Mouse (Mus musculus) midbrain, postnatal 0 days (tissue): Measurements from ENCODE around the gene Zfand3. TPM values are rescaled to one million over a fixed set of nuclear protein-coding genes. Genes with fewer than 3 reads are reported as not detected.

Experiments used
- ATAC-seq: fragments of 200-750 bp; cut with Nextera tagmentation; 2 replicates; pipeline ENCODE4 v1.8.0; 2017; ENCODE audit warnings: moderate number of reproducible peaks, mild to moderate bottlenecking, moderate TSS enrichment, moderate library complexity; ENCODE audit not compliant: low FRiP score
- DNase-seq: peaks from one replicate; pipeline ENCODE4 v3.0.0-alpha.2; 2015; ENCODE audit warnings: low spot score
- H3K27ac ChIP-seq: fragments of 300-500 bp; sonication (generic); 2 replicates; pipeline ENCODE4 v1.5.1; 2014; ENCODE audit warnings: low read depth, mild to moderate bottlenecking, low read length, mixed read lengths
- H3K27me3 ChIP-seq: fragments of 300-500 bp; sonication (generic); 2 replicates; pipeline ENCODE4 v1.6.1; 2014; ENCODE audit warnings: low read length, control low read depth, mixed read lengths; ENCODE audit not compliant: insufficient read depth
- H3K36me3 ChIP-seq: fragments of 300-500 bp; sonication (generic); 2 replicates; pipeline ENCODE4 v1.6.1; 2014; ENCODE audit warnings: low read length, control low read depth, mixed read lengths; ENCODE audit not compliant: insufficient read depth
- H3K4me1 ChIP-seq: fragments of 300-500 bp; sonication (generic); 2 replicates; pipeline ENCODE4 v1.6.1; 2014; ENCODE audit warnings: mild to moderate bottlenecking, control low read depth, antibody characterized with exemption, low read length, mixed read lengths; ENCODE audit not compliant: insufficient read depth
- H3K4me2 ChIP-seq: fragments of 300-500 bp; sonication (generic); 2 replicates; pipeline ENCODE4 v1.6.1; 2014; ENCODE audit warnings: low read depth, mild to moderate bottlenecking, low read length, mixed read lengths; ENCODE audit not compliant: poor library complexity, severe bottlenecking
- H3K4me3 ChIP-seq: fragments of 300-500 bp; sonication (generic); 2 replicates; pipeline ENCODE4 v1.5.1; 2014; ENCODE audit warnings: low read depth, mild to moderate bottlenecking, low read length, moderate library complexity
- H3K9ac ChIP-seq: fragments of 300-500 bp; sonication (generic); replicated peaks from 2 replicates; pipeline ENCODE4 v1.6.1; 2014; ENCODE audit warnings: mild to moderate bottlenecking, low read length, moderate library complexity, mixed read lengths; ENCODE audit not compliant: poor library complexity, severe bottlenecking
- H3K9me3 ChIP-seq: fragments of 300-500 bp; sonication (generic); 2 replicates; pipeline ENCODE4 v1.6.1; 2016; ENCODE audit warnings: low read length, control low read depth
- CTCF ChIP-seq: IDR thresholded peaks from 2 replicates; pipeline ENCODE4 v1.5.1; 2016; ENCODE audit warnings: antibody characterized with exemption, mild to moderate bottlenecking
- WGBS: fragments of 180-500 bp; shearing (Covaris S2); extraction: QIAGEN DNeasy Blood & Tissue Kit; methylation state at CpG from one replicate; pipeline ENCODE4 v1.1.7; 2014; 5-methylcytosine and 5-hydroxymethylcytosine counted together
- polyA plus RNA-seq: library from polyadenylated mRNA; unstranded; fragments of >200 nt; fragmentation: Nextera tagmentation; extraction: Ambion mirVana; gene quantifications from 2 replicates; pipeline ENCODE4 v1.2.1, GENCODE M21; 2015
- total RNA-seq: library from RNA; depleted of rRNA; stranded (reverse); fragments of >200 nt; gene quantifications from 2 replicates; pipeline ENCODE4 v1.2.3, GENCODE M21; 2014

Gene Zfand3
- total and polyA plus RNA-seq, 2 experiments from 2014 or later, result 41.3 to 72.2 TPM

GRCm38 (mm10) chr17:30029633-30030226, 25.2 kb downstream of the Zfand3 start:
- WGBS, result 91% methylated on average over 7 of the region's 7 CpGs
- no peak for TF ChIP-seq CTCF
- no peak overlapping the region for H3K4me2 ChIP-seq
- no peak overlapping the region for H3K4me3 ChIP-seq
- no peaks in the 10 kb centered on the region; the same call in 1 of the 2 replicates for H3K4me1 ChIP-seq
- DNase-seq (no peak), ATAC-seq (no peak)
- H3K27me3 ChIP-seq, result no peaks in the 10 kb centered on the region
- H3K27ac ChIP-seq, result no peak overlapping the region
- H3K36me3 ChIP-seq, result no peaks in the 10 kb centered on the region
- no peaks in the 10 kb centered on the region for H3K9me3 ChIP-seq
- no peak overlapping the region for H3K9ac ChIP-seq

- no peak overlapping the region for H3K27ac ChIP-seq
- no peak for TF ChIP-seq CTCF
- DNase-seq (no peak), ATAC-seq (no peak)
- H3K4me2 ChIP-seq, result no peak overlapping the region
- H3K9me3 ChIP-seq, result no peaks in the 10 kb centered on the region
- no peak overlapping the region for H3K4me3 ChIP-seq
- H3K36me3 ChIP-seq, result no peaks in the 10 kb centered on the region
- no peak overlapping the region for H3K9ac ChIP-seq
- whole genome bisulfite sequencing, result 94% methylated on average over 4 of the region's 4 CpGs
- no peaks in the 10 kb centered on the region for H3K27me3 ChIP-seq
- no peaks in the 10 kb centered on the region for H3K4me1 ChIP-seq
These were observed 28.3 kb downstream of the Zfand3 start for GRCm38 (mm10) chr17:30032796-30033195.

- Histone ChIP-seq H3K27ac (no peak overlapping the region), H3K4me3 (no peak overlapping the region), H3K36me3 (no peaks in the 10 kb centered on the region), H3K4me2 (no peak overlapping the region), H3K9ac (no peak overlapping the region), H3K4me1 (no peaks in the 10 kb centered on the region), H3K27me3 (no peaks in the 10 kb centered on the region), H3K9me3 (no peaks in the 10 kb centered on the region)
- no peak for ATAC-seq
- TF ChIP-seq CTCF, result no peak
- no peak for DNase-seq
- 68% methylated on average over 4 of the region's 4 CpGs for WGBS
These were observed 29.5 kb downstream of the Zfand3 start for GRCm38 (mm10) chr17:30033991-30034390.

GRCm38 (mm10) chr17:30035216-30036005, 30.9 kb downstream of the Zfand3 start:
- DNase-seq, result no peak
- Histone ChIP-seq H3K4me1 (no peaks in the 10 kb centered on the region), H3K36me3 (no peaks in the 10 kb centered on the region), H3K9me3 (no peaks in the 10 kb centered on the region), H3K27me3 (no peaks in the 10 kb centered on the region), H3K27ac (no peak overlapping the region), H3K4me2 (no peak overlapping the region), H3K9ac (no peak overlapping the region), H3K4me3 (no peak overlapping the region)
- WGBS, result 73% methylated on average over 4 of the region's 4 CpGs
- TF ChIP-seq CTCF, result no peak
- ATAC-seq, result no peak

GRCm38 (mm10) chr17:30043163-30043822, 38.8 kb downstream of the Zfand3 start:
- H3K36me3 ChIP-seq, result no peaks in the 10 kb centered on the region
- no peaks in the 10 kb centered on the region for H3K27me3 ChIP-seq
- DNase-seq (no peak), ATAC-seq (no peak)
- 92% methylated on average over 7 of the region's 7 CpGs for WGBS
- H3K4me1 ChIP-seq, result no peaks in the 10 kb centered on the region
- no peak overlapping the region for H3K4me2 ChIP-seq
- H3K9me3 ChIP-seq, result no peaks in the 10 kb centered on the region
- H3K27ac ChIP-seq, result no peak overlapping the region
- H3K9ac ChIP-seq, result no peak overlapping the region
- TF ChIP-seq CTCF, result no peak
- no peak overlapping the region for H3K4me3 ChIP-seq

GRCm38 (mm10) chr17:30045181-30045580, 40.6 kb downstream of the Zfand3 start:
- Histone ChIP-seq H3K4me3 (no peak overlapping the region), H3K9me3 (no peaks in the 10 kb centered on the region), H3K4me2 (no peak overlapping the region), H3K27me3 (no peaks in the 10 kb centered on the region), H3K36me3 (no peaks in the 10 kb centered on the region), H3K4me1 (no peaks in the 10 kb centered on the region), H3K27ac (no peak overlapping the region), H3K9ac (no peak overlapping the region)
- ATAC-seq (no peak), DNase-seq (no peak)
- WGBS, result 53% methylated on average over 2 of the region's 2 CpGs
- no peak for TF ChIP-seq CTCF
